Mouse (Mus musculus) 416B (cell line): ENCODE measurements around the gene Bglap2.
A peak's percentile ranks its signal among the peaks of the same experiment; 100 is the strongest.

Experiments used
- DNase-seq: peaks from one replicate; pipeline ENCODE4 v3.0.0; 2011; ENCODE audit warnings: low read depth

Gene Bglap2

DNA sequence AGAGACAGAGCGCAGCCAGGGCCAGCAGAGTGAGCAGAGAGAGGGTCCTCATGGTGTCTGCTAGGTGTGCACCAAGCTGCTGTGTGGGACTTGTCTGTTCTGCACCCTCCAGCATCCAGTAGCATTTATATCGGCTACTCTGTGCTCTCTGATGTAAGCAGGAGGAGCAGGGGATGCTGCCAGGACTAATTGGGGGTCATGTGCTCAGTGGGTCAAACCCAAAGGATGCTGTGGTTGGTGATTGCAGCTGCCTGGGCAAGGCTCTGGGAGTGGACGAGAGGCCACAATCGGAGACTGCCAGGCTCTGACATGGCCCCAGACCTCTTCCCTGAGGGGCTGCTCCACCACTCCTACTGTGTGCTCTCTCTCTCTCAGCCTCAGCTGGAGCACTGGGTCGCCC, at the start of gene Bglap2:
Bglap2 (minus strand) TSS at position 101 of the 400 bp plus-strand sequence.
- peak; percentile 14 for DNase-seq

DNA sequence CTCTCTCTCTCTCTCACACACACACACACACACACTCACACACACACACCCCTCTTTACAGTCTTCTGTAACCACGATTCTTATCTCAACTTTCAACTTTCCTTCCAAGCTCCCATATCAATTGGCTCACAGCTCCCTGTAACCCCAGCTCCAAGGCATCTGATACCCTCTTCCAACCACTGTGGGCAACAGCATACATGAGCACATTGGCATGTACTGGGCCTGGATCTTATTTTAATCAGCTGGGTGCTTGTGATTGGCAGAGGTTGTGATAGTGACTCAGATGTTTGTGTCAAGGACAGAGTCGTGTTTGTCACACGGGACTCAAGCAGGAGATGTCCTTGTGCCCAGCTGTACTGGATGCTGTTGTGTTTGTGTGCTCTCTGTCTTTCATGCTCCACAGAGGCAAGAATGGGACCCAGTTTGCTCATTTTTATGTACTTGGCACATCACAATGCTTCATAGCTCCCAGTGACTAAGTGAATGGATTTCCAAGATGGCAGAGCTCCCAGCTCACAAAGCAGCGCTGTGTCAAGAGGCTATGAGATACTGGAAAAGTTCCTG, 48.9 kb upstream of the Bglap2 start:
- peak; percentile 74 for DNase-seq

DNA sequence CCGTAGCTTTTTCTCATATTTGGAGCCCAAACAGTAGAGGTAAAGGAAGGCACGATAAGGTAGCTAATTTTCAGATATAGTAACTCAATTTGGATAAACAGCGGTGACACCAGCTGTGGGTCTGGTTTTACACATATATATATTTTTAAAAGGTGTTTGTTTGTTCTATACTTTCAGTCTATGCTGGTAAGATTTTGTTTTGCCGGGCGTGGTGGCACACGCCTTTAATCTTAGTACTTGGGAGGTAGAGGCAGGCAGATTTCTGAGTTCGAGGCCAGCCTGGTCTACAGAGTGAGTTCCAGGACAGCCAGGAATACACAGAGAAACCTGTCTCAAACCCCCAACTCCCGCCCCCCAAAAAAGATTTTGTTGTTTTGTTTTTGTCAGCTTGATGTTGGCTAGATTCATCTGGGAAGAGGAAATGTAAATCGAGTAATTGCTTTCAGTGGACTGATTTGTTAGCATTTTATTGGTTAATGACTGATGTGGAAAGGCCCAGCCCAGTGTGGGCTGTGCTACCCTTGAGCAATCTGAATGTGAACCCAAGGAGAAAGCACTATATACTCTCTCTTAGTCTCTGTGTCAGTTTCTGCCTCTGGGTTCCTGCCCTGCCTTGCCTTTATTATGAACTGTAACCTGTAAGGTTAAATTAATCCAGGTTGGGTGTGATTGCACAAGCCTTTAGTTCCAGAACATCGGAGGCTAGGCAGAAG, 47.4 kb upstream of the Bglap2 start:
- no peak for DNase-seq

DNA sequence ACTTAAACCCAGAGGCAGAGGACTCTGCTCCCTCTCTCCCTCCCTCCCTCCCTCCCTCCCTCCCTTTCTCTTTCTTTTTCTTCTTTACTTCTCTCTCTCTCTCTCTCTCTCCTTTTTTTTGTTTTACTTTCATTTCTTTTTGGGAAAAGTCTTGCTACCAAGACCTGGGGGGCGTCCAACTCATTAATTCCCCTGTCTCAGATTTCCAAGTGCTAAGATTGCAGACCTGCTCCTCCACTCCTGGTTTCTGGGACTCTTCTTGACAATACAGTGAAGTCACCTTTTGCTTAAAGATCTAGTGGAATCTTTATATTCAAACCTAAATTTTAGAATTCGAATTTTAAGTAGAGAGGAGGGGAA, 46.8 kb upstream of the Bglap2 start:
- no peak for DNase-seq

DNA sequence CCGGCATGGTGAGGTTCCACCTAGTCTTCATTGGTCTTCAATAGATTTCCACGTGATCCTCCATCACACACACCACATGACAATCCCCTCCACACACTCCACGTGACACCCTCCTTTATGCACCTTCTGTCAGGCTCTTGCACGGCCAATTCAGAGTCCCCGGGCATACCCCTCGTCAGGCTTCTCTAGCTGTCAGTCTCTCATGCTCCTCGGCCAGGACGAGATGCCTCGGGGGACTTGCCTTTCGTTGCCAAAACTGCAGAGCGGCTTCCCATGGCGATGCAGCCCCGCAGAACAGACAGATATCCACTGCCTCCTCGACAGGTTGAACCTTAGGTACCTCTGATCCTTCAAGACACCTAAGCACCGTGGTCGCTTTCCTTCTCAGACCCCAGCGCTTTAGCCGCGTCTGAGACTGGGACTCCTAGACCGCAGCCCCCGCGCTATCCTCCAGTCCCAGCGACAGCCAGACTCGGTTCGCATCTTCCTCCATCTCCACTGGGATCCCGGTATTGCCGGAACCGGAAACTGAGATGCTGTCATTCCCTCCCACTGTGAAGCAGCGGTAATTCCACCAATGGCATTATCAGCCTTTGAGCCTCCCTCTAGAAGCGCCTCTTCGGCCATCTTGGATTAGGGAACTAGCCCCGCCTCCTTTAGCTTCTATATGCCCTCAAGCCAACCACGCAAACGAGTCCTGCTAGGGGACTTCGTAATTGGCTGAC, 46.3 kb upstream of the Bglap2 start, which contains the start of gene Slc25a44:
Slc25a44 (minus strand) TSS at position 535 of the 725 bp plus-strand sequence.
- DNase-seq: peak; percentile 99

DNA sequence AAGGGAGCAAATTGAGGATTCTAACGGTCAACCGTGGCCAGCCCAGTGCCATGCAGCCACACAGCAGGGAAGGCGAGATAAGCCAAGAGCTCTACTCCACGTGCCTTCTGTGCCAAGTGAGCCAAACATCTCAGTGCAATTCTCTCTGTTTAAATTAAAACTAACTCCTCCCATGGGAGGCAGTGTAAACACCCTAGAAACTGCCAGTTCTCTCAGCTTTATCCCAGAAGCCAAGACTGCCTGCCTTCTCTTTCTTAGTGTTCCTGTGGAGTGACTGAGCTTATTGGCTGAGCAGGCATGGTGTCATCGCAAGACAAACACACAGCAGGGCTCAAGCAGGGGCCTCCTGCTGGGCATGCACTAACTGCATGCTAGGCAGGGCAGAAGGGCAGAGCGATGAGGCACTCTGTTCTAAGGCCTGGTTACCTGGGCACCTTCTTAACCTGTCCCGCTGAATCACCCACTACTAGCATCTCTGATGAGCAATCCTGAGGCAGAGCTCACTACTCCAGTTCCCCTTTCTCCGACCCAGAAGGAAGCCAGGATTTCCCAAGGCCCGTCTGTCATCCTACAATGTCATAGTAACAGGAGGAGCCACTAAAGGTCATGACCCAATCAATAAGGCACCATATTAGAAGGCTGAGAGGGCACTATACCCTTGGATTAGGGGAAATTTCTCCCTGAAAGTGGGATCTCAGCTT, 43.7 kb upstream of the Bglap2 start:
- DNase-seq: peak; percentile 52

DNA sequence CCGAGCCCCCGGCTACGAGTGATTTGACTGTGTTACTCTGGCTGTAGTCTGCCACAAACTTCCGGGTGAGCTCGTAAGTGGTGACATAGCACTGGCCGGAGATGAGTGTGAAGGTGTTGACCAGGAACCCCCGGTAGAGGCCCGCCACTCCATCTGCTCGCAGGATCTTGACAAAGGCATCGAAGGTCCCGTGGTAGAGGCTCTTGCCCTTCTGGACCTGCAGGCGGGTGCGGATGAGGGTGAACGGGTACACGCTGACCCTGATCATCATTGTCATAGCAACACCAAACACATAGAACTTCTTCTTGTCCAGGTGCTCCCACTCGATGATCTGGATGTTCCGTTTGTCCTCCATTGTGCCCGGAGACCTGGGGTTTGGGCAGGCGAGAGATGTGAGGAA, 42.3 kb upstream of the Bglap2 start:
- DNase-seq: no peak

DNA sequence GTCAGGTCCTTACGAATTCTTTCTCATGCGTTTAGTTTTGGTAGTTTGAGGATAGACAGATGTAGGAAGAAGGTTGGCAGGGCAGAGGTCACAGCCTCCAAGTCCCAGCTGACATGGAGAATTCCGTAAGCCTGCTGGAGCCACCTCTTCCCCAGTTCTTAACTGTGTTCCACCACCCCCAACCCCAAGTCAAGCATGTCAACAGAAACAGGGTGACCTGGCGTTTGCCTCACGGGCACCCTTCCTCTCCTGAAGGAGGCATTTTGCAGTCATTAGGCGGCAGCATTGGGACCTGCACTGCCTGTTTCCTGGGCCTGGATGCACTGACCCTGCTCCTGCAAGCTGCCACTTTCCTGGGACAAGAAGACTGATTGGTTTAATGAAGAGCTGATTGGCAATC, 39.5 kb upstream of the Bglap2 start:
- DNase-seq: no peak

DNA sequence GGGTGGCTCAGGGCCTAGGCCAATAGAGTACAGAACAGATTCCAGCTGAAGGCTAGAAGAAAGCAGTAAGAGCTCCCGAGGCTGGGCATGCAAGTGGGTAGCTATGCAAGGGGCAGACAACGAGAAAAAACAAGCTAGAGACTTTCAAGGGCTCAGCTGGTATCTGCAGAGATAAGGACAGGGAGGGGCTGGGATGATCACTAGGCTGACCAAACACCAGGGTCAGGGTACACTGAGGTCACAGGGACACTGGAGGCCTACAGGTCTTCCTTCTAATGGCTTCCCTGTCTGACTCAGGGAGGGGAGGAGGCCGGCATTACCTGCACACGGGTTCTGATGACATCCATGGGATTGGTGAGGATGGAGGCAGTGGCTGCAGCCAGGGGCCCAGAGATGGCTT, 37.2 kb upstream of the Bglap2 start:
- no peak for DNase-seq

DNA sequence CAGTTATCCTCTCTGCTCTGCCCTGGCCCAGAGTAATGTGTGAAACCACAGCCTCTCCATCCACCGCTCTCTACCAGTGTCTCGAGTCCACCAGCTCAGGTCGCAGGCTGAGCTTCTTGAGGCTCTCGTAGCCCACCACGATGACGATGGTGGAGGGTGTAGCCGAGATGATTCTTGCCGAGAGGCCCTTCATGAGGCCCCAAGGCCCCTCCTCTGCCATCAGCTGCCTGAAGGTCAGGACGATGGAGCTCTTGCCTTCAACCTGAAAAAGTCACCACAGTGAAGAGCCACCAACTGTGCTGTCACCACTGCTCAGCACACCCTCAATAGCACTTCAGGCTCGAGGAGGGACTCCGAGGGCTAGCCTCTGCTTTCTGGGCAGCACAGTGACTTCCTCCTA, 34.1 kb upstream of the Bglap2 start:
- DNase-seq: no peak

DNA sequence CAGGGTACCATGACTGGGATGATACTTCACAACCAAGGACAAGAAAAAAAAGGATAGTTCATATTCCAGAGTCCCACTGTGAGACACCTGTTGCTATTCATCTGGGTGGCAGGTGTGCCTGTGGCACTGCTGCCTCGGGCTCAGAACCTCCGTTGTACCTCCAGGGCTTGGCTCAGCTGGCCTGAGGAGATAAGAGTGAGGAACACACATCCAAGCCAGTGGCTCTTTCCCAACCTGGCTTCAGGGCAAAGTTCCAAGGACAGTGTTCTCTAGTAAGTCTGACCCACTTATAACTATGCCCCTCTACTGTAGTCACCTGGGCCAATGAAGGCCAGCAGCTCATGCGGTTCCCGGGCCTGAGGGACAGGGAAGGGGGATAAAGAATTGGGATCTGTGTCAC, 33.2 kb upstream of the Bglap2 start:
- no peak for DNase-seq

DNA sequence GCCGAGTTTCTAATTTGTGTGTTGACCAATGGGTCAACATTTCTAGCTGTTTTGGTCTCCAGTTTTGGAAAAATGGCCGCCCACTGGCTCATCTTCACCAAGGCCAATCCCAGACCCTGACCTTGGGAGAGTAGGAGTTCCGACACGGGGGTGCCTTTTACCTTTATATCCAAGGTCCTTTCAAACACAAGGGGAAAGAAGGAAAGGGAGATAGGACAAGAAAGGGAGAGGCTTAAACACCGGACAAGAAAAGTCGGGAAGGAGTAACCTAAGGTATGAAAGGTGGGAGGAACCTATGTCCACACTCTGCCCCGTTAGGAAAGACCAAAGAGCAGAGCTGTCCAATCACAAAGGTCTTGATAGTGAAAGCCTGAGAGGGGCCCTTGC, 32.1 kb upstream of the Bglap2 start:
- no peak for DNase-seq

DNA sequence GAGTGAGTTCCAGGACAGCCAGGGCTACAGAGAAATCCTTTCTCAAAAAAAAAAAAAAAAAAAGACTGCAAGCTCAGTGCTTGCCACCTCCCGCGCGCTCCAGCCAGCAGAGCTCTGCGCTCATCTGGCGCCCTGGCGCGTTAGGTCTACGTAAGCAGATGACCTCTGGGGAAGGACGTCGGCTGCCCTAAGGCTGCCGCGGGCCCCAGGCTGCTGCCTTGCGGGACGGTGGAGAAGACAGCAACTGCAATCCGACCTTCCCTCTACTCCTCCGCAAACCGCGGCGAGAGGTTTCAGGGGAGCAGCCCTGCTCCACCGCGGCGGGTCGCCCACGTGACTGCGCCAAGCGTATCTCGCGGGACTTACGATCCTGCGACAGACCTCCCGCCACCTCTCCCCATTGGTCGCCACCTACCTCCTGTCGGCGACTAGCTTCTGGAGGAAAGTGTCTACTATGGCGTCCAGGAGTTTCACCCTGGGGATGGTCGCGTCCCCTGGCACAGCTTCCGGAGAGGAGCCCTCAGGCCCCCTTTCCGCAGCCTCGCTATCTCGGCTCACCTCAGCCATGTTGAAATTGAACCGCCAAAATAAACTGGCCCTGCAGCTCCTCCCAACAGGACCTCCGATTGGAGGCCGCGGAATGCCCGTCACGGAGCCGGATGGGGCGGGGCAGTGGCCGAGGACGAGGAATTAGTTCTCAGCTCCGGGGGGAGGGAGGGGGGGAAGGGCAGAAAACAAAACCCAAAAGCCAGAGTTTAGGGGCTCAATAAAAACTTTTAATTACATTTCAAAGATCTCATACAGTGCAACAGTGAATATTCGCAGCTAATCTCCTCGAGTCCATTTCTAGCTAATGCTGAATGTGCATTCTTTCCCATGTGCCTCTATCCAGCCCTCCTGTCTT, 31.5 kb upstream of the Bglap2 start, which contains the start of gene Pmf1:
Pmf1 (minus strand) TSS at position 591 of the 904 bp plus-strand sequence.
- peak; percentile 97 for DNase-seq

DNA sequence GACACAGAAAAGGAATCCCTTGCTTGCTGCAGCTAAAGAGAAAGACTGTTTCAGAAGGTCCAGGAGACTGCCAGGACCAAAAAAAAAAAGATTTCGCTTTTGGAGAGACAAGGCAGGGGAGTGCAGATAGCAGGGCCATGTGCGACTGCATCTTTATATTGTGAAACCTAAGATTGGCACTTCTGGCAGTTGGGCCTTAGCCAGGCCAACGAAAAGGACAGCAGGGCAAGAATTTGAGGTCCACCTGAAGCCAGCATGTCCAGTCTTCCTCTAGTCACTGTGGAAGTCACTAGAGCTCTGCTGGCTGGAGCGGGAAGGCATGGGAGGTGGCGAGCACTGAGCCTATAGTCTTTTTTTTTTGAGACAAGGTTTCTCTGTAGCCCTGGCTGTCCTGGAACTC, 30.5 kb upstream of the Bglap2 start:
- DNase-seq: peak; percentile 19

DNA sequence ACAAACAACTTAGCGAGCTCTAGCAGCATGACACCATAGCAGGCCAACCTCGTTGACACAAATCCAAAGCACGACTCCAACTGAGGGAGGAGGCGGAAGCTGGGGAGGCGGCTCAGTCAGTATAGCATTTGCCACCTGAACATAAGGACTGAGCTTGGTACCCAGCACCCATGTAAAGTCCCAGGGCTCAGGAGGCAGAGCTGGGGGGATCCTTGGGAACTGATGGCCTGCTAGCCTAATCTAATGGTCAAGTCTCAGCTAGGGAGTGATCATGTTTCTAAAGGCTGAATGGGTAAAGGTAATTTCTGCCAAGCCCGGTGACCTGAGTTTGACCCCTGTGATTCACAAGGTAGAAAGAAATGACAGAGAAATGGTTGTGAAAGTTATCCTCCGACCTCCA, 29.0 kb upstream of the Bglap2 start:
- DNase-seq: no peak

DNA sequence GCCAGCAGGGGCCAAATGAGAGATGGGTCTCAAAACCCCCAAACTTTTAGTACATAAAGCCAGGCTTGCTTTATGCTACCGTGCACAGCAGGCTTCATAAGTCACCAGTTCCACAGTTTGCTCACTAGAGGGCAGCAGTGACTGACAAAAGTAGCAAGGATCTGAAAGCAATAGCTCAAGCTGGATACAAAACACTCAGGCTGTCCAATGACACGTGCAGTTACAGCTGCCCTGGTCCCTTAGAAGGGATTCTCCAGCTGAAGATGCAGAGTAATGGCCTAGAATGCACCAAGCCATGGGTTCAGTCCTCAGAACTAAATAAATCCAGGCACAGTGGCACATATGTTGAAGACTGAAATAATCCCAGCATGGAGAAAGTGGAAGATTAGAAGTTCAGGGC, 28.6 kb upstream of the Bglap2 start:
- DNase-seq: peak; percentile 93

DNA sequence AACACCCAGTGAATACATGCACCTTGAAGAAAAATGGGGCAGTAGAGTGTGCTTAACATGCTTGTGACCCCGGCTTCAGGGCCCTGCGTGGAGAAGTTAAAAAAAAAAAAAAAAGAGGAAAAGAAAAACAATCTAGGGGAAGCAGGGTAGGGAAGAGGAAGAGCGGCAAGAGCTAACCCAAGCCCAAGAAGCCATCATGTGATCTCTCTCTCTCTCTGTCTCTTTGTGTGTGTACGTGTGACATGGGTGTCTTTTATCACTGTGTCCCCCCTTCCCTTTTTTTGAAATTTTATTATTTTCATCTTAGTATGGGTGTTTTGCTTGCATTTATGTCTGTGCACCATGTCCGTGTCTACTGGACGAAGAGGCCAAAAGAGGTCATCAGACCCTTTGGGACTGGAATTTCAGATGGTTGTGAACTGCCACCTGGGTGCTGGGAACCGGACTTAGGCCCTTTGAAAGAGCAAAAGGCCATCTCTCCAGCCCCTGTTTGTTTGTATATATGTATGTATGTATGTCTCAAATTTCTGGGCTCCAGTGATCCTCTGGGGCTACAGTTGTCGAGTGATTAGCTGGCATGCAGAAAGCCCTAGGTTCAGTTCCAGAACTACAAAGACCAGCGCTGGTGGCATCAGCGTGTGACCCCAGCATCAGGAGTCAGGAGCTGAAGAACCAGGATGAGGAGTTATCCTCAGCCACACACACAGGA, 25.2 kb upstream of the Bglap2 start:
- DNase-seq: no peak

DNA sequence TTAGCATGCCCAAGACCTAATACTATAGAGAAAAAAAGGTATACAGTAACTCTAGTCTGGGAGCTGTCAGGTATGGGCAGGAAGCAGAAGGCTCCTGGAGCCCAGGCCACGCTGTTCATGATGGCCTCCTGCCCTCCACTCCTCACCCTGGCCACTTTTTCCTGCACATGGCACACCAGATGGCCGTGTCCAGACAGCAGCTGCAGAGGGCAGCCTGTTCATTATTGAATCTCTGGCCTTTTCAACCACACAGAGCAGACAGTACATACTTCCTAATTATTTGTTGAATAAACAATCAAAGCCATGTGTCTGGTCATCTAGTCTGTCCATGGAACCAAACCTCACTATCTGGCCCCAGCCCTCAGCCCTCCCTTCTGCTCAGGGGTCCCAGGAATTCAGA, 20.2 kb upstream of the Bglap2 start:
- no peak for DNase-seq

DNA sequence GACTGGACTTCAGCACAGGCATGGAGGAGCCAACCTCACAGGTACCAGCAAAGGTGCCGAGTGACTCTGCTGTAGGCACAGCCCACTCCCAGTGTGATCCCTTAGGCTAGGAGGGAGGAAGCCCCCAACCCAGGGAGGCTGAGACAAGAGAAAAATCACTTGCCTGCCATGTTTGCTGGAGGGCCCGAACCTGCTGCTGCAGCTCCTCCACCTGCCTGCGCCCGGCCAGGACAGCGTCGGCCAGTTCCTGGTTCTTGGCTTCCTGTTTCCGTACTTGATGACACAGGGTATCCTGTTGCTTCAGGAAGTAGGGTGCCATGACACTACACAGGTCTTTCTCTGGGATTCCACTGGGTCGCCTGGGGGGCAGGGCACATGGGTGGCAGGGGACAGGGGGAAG, 17.2 kb upstream of the Bglap2 start:
- no peak for DNase-seq

DNA sequence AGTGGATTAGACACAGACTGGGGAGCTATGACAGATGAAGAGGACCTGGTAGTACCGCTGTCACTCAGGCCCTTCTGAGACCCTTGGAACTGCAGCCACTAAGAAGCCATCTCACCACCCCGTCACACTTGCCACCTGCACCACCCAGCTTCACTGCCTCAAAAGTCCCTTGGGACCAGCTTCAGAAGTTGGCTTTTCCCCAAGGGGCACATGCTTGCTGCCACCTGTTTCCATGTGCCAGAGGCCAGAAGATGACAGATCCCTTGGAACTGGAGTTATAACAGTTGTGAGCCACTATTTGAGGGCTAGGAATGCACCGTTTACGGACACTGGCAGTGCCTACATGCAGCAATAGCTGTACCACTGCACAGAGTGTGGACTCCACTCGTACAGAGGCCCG, 16.8 kb upstream of the Bglap2 start:
- DNase-seq: no peak

DNA sequence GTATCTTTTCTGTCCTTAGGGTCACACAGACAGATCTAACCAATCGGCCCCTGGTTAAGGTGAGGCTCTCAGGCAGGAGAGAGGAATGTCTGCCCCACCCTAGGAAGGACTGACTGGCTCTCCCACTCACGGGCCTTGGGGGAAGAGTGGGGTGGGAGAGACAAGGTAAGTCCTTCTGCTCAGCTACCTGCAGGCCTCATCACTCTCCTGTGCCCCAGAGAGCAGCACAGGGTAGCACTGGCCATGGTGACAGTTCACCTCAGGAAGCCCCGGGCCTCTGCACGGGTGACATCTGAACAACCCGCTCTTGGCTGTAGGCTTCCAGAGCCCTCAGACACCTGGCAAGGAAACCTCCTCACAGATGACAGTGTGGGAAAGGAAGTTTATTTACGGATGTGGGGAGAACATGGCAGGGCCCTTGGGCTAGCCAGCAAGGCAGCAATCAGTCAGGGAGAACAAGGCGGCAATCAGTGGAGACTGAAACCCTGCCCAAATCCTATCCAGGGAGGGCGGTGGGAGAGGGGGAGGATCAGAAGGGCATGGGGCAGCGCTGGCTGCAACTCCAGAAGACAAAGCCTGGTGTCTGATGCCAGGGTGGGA, 15.4 kb upstream of the Bglap2 start:
- DNase-seq: no peak
